Mouse (Mus musculus): ENCODE measurements around the gene Magix. TPM values are rescaled to one million over a fixed set of nuclear protein-coding genes. Genes with fewer than 3 reads are reported as not detected.
A peak's percentile ranks its signal among the peaks of the same experiment; 100 is the strongest.

The Magix gene
- polyA plus RNA-seq, 1 experiment from 2014 or later: 0.08 TPM

- Histone ChIP-seq H3K4me3 (peak within 1 kb of the TSS; percentile 65), H3K27ac (peak within 1 kb of the TSS; percentile 74), H3K36me3 (peaks cover 36% of the 10 kb centered on the region), H3K4me1 (0 out of 2 replicates have a peak, but pooled peaks cover 4% of the 10 kb centered on the region), H3K9me3 (replicated peaks) (no peaks in the 10 kb centered on the region), H3K27me3 (ENCODE audit: low read depth, poor library complexity, severe bottlenecking) (no peaks in the 10 kb centered on the region)
- peak; percentile 74 for DNase-seq (ENCODE audit: low spot score)
- WGBS: 10% methylated on average over 33 of the region's 33 CpGs
Measured at GRCm38 (mm10) chrX:7696954-7697381, 15.9 kb upstream of the Magix start, which contains the start of gene Gpkow. Gene Gpkow (plus strand): TSS chrX:7697131.

- H3K4me3 ChIP-seq: peak overlapping the region; percentile 65
- no peaks in the 10 kb centered on the region for H3K9me3 ChIP-seq (replicated peaks)
- H3K27ac ChIP-seq: no peak overlapping the region
- no peak for DNase-seq (ENCODE audit: low spot score)
- peaks cover 32% of the 10 kb centered on the region for H3K36me3 ChIP-seq
- H3K4me1 ChIP-seq: 0 out of 2 replicates have a peak, but pooled peaks cover 4% of the 10 kb centered on the region
- H3K27me3 ChIP-seq (ENCODE audit: low read depth, poor library complexity, severe bottlenecking): no peaks in the 10 kb centered on the region
- 39% methylated on average over 6 of the region's 6 CpGs for WGBS
Measured at GRCm38 (mm10) chrX:7696520-7696919, 15.5 kb upstream of the Magix start.

- DNase-seq (ENCODE audit: low spot score): no peak
- no peaks in the 10 kb centered on the region for H3K27me3 ChIP-seq (ENCODE audit: low read depth, poor library complexity, severe bottlenecking)
- H3K27ac ChIP-seq: no peak overlapping the region
- H3K36me3 ChIP-seq: no peaks in the 10 kb centered on the region
- 37% methylated on average over 4 of the region's 4 CpGs for WGBS
- H3K4me1 ChIP-seq: no peaks in the 10 kb centered on the region
- H3K4me3 ChIP-seq: no peak overlapping the region
- H3K9me3 ChIP-seq (replicated peaks): no peaks in the 10 kb centered on the region
Measured at GRCm38 (mm10) chrX:7692862-7693261, 11.8 kb upstream of the Magix start.

GRCm38 (mm10) chrX:7690486-7690885 lies 9.4 kb upstream of the Magix start:
- Histone ChIP-seq H3K9me3 (replicated peaks) (no peaks in the 10 kb centered on the region), H3K27me3 (ENCODE audit: low read depth, poor library complexity, severe bottlenecking) (no peaks in the 10 kb centered on the region), H3K4me1 (no peaks in the 10 kb centered on the region), H3K27ac (no peak overlapping the region), H3K4me3 (no peak overlapping the region), H3K36me3 (no peaks in the 10 kb centered on the region)
- 67% methylated on average over 3 of the region's 3 CpGs for WGBS
- DNase-seq (ENCODE audit: low spot score): no peak

GRCm38 (mm10) chrX:7688321-7688720 lies 7.3 kb upstream of the Magix start:
- Histone ChIP-seq H3K36me3 (no peaks in the 10 kb centered on the region), H3K4me1 (no peaks in the 10 kb centered on the region), H3K27ac (no peak overlapping the region), H3K27me3 (ENCODE audit: low read depth, poor library complexity, severe bottlenecking) (no peaks in the 10 kb centered on the region), H3K9me3 (replicated peaks) (no peaks in the 10 kb centered on the region), H3K4me3 (no peak overlapping the region)
- 89% methylated on average over 2 of the region's 2 CpGs for WGBS
- no peak for DNase-seq (ENCODE audit: low spot score)

DNA sequence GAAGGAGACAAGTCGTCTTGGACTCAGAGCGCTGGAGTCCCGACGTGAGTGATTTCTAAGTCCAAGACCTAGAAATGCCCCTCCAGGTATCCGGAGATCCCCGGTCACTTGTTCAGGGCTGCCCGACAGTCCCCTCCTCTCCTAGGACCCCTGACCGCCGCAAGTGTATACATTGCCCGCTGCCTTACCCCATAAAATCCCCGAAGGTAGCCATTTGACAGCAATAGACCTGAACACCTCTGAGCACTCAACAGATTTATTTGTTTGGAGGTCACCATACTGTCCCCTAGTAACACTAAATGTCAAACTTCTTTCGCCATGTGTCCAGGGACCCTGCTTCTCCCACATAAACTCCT lies 1.0 kb downstream of the Magix start:
- Histone ChIP-seq H3K4me1 (no peaks in the 10 kb centered on the region), H3K9me3 (replicated peaks) (no peaks in the 10 kb centered on the region), H3K27me3 (ENCODE audit: low read depth, poor library complexity, severe bottlenecking) (peaks cover 4% of the 10 kb centered on the region; the same call in 1 of the 2 replicates), H3K36me3 (no peaks in the 10 kb centered on the region), H3K4me3 (peak overlapping the region; percentile 45), H3K27ac (peak overlapping the region; percentile 36; the same call in 1 of the 2 replicates)
- WGBS: 12% methylated on average over 12 of the region's 12 CpGs
- DNase-seq (ENCODE audit: low spot score): no peak

DNA sequence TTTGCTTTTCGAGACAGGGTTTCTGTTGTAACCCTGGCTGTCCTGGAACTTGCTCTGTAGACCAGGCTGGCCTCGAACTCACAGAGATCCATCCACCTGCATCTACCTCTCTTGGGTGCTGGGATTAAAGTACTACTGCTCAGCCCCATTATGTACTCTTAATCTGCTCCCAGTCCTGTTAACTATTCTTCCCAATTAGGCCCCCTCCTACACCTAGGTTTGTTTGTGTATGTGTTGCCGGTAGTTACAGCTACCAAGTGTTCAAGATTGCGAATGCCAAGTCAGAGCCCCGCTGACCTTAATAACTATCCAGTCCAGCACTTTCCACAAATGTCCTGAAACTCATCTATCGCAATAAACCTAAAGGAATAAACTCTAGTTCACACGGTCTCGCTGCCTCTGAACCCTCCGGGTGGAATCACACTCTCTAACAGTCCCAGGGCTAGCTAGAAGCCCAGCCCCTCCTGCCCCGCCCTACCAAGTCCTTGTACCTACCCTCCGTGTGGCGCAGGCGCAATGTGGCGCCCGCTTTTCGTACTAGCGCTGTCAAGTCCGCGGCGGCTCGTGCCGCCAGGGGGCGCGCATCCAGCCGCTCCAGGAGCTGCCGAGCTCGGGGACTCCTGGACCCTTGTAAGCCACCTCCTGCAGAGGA lies 1.5 kb downstream of the Magix start:
- Histone ChIP-seq H3K9me3 (replicated peaks) (no peaks in the 10 kb centered on the region), H3K4me1 (0 out of 2 replicates have a peak, but pooled peaks cover under 1% of the 10 kb centered on the region), H3K36me3 (no peaks in the 10 kb centered on the region), H3K27me3 (ENCODE audit: low read depth, poor library complexity, severe bottlenecking) (peaks cover 4% of the 10 kb centered on the region; the same call in 1 of the 2 replicates), H3K4me3 (peak overlapping the region; percentile 45), H3K27ac (peak overlapping the region; percentile 36; the same call in 1 of the 2 replicates)
- peak; percentile 90 for DNase-seq (ENCODE audit: low spot score)
- 14% methylated on average over 27 of the region's 27 CpGs for WGBS

GRCm38 (mm10) chrX:7678986-7679385 lies 2.1 kb downstream of the Magix start:
- no peak for DNase-seq (ENCODE audit: low spot score)
- H3K36me3 ChIP-seq: no peaks in the 10 kb centered on the region
- H3K27me3 ChIP-seq (ENCODE audit: low read depth, poor library complexity, severe bottlenecking): peaks cover 4% of the 10 kb centered on the region; the same call in 1 of the 2 replicates
- no peaks in the 10 kb centered on the region for H3K9me3 ChIP-seq (replicated peaks)
- 42% methylated on average over 3 of the region's 3 CpGs for WGBS
- peaks cover 6% of the 10 kb centered on the region for H3K4me1 ChIP-seq
- H3K27ac ChIP-seq: no peak overlapping the region
- no peak overlapping the region for H3K4me3 ChIP-seq

DNA sequence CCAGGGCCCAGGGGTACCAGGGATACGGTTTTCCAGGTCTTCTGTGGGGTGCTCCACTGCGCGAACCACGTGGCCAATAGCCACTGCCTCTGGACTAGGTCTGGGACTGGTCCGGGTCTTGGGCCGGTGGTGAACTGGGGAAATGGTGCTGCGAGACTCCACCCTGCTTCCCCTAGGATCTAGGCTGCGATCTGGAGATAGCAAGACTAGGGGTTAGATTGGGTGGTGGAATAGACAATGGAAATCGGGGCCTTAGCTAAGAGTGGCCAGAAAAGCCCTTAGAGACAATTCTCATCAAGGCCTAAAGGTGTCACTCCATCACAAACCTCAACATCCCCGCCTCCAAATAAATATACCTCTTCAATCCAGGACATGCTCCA lies 6.1 kb downstream of the Magix start:
- peaks cover 12% of the 10 kb centered on the region for H3K4me1 ChIP-seq
- peak overlapping the region; percentile 40 for H3K4me3 ChIP-seq
- H3K27ac ChIP-seq: peak overlapping the region; percentile 73
- no peaks in the 10 kb centered on the region for H3K27me3 ChIP-seq (ENCODE audit: low read depth, poor library complexity, severe bottlenecking)
- no peaks in the 10 kb centered on the region for H3K9me3 ChIP-seq (replicated peaks)
- no peak for DNase-seq (ENCODE audit: low spot score)
- H3K36me3 ChIP-seq: no peaks in the 10 kb centered on the region
- WGBS: 30% methylated on average over 10 of the region's 10 CpGs

DNA sequence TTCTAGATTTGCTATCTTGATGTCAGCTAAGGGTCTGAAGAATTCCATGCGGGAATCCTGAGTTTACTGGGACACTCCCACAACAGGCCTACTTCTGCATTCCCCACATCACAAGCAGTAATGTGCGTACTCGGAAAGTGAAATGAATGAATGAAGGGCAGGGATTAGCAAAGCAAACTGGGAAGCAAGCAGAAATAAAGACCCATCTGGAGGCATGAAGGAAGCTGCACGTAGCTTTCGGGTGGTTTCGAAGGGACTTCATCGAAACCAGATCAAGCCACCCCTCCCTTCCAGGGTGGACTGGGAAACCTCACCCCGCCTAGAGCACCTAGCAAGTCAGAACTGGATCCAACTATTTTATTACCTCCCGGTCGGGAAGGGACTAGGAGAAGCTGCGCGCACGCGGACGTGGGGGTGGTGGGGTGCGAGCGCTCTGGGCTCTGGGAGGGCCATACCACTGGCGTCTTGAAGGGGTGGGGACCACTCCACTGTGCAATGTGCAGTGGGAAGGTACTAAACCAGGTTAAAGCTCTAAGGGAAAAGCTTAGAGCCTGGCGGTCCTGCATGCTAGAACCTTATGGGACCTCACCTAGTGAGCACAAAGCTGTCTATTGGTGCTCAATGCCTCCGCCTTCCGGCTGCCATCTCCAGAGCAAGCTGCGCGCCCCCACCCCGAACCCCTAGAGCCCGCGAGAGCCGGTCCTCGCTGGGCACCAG lies 6.6 kb downstream of the Magix start:
- Histone ChIP-seq H3K9me3 (replicated peaks) (no peaks in the 10 kb centered on the region), H3K36me3 (peaks cover under 1% of the 10 kb centered on the region; the same call in 1 of the 2 replicates), H3K4me1 (peaks cover 12% of the 10 kb centered on the region), H3K27me3 (ENCODE audit: low read depth, poor library complexity, severe bottlenecking) (no peaks in the 10 kb centered on the region), H3K4me3 (peak overlapping the region; percentile 40), H3K27ac (peak overlapping the region; percentile 73)
- 27% methylated on average over 28 of the region's 28 CpGs for WGBS
- DNase-seq (ENCODE audit: low spot score): peak; percentile 43

DNA sequence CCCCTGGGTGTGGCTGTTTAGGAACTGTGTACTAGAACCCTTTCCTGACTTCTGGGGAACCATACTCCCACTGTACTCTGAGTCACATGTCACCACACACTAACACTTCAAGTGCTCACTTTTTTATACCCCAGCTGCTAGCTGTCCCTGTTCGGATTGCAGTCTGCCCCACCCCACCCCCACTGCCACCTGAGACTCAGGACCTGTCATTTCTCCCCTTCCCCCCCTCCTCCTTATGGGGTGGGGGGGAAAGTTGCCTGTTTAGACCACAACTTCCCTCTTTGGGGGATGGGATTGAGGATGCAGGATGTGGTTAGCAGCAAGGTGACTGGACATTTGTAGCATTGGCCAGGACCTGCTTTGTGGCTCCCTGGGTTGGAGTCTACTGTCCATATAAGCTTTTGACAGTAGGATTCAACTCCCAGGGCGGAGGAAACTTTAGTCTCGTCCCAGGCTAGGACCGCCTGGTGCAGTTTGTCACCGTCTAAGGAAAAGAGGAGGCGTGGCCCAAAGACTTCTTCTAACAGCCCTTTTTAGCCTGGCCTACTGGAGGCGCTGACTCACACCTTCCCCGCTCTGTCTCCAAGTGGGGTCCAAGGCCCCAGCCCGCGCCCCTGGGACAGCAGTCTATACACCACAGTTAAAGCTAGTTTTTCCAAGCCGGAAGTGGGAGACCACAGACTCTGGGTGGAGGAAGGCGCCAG lies 7.3 kb downstream of the Magix start:
- H3K9me3 ChIP-seq (replicated peaks): no peaks in the 10 kb centered on the region
- H3K36me3 ChIP-seq: peaks cover 8% of the 10 kb centered on the region
- peak overlapping the region; percentile 40 for H3K4me3 ChIP-seq
- peak; percentile 33 for DNase-seq (ENCODE audit: low spot score)
- peak overlapping the region; percentile 73; the same call in 1 of the 2 replicates for H3K27ac ChIP-seq
- H3K27me3 ChIP-seq (ENCODE audit: low read depth, poor library complexity, severe bottlenecking): no peaks in the 10 kb centered on the region
- H3K4me1 ChIP-seq: peaks cover 12% of the 10 kb centered on the region
- 26% methylated on average over 12 of the region's 12 CpGs for WGBS

DNA sequence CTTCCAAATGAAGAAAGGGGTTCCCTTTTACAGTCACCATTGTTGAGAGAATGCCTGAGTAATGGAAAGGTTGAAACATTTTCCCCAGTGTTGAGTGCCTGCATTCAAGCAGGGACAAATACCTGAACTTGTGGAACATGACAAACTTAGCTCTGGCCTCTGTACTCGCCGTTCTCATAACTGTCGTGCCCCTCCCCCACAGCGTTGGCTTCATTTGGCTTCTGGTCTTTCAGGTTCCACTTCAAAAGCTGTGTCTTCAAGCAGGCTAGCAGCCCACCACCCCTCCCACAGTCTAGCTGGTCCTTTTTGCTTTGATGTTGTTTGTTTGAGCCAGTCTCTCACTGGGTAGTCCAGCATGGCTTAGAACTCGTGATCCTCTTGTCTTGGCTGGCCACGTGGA lies 8.3 kb downstream of the Magix start:
- 21% methylated on average over 6 of the region's 6 CpGs for WGBS
- DNase-seq (ENCODE audit: low spot score): no peak

More for the DNA sequence above, 8.3 kb downstream of the Magix start:
- Histone ChIP-seq H3K27me3 (ENCODE audit: low read depth, poor library complexity, severe bottlenecking) (no peaks in the 10 kb centered on the region), H3K4me3 (no peak overlapping the region), H3K36me3 (peaks cover 9% of the 10 kb centered on the region), H3K4me1 (peaks cover 12% of the 10 kb centered on the region), H3K27ac (no peak overlapping the region), H3K9me3 (replicated peaks) (no peaks in the 10 kb centered on the region)
